Mouse (Mus musculus): ENCODE measurements at regions not wholly inside any gene's neighbourhood (a gene's known extent, or its start where the extent isn't known, plus 50 kb on each side); places are given as distances from the start of the nearest gene placed in this dataset.

DNA sequence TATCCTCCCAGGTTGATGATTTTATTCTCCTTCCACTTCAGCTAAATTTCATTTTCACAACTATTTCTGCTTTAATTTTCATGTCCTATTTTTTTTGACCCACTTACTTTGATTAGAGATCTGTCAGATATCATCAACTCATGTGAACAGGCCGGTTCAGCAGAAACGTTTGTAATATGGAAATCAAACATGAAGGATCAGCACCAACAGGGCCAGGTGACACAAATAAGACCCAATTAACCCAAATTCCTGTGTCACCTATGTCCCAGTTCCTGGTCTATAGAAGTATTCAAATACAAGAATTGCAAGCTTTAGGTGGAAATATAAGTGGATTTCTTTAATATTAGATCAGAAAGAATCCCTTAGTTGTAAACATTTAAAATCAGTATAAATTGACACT, 332.7 kb downstream of the 1700017N19Rik start:
- DNase-seq (ENCODE audit: low read depth), result no peak

DNA sequence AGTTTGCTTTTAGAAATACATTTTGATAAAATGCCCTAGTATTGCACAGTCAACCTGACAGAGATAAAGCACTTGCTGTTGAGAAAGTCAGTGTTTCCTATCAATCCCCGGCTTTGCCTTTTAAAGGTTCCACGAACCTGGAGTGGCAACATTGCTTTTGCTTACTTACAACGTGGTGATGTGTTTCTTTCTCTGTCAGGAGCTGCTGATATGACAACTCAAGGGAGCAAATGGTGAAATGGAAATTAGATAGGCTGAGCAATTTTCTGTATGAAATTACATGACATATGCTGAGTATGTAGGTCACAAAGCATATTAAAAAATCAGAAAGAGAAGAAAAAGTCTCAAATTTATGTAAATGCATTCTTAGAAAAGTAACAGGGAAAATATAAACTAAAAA, 336.8 kb downstream of the 1700017N19Rik start:
- DNase-seq (ENCODE audit: low read depth), result no peak

DNA sequence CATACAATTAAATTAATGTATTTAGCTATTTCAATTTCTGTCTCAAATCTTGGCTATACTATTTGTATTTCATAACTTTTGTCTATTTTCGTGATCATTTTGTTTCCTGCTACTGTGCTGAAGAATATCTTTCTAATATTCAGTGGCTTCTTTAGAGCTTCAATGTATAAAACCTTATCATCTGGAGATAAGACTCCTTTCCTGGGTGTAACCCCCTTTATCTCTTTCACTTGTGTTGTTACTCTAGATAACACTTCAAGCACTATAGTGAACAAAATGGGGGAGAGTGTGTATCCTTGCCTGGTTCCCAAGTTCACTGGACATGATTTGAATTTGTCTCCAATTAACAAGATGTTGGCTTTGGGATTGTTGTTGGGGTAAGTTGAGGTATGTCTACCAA, 341.5 kb downstream of the 1700017N19Rik start:
- no peak for DNase-seq (ENCODE audit: low read depth)

DNA sequence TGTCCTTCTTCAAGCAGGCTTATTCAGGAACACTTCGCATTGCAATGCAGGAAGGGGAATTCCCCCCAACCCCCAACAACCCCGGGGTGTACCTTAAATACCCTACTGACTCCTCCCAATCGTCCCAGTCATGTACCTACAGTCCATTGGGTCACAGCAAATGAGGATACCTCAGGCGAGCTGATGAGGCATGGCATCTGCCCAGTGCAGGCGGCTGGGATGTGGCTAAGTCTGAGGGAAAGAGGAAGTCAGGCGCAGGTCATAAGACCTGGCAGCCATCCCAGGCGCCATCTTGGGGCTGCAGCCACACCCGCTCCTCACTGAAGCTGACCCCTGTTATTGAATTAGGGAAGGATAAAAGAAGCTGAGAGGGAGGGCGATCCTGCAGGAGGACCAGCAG, 368.1 kb downstream of the 1700017N19Rik start:
- DNase-seq (ENCODE audit: low read depth), result no peak

DNA sequence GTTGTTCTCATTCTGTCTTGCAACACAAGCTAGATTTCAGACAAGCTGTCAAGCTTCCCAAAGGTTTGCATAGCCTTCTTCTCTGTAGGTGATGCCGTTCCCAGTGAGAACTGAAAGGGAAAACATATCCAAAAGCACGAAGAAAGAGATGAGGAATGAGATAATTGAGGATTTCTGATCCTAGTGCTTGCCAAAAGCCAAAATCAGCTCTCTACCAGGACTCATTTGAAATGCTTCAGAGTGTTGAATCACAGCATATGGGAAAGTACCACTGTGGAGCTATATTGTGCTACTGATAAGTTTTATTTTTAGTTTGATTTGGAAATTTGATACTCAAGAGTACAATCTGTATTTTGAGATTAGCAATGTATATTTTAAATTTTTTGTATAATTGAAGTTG, 413.2 kb downstream of the 1700017N19Rik start:
- no peak for DNase-seq (ENCODE audit: low read depth)

DNA sequence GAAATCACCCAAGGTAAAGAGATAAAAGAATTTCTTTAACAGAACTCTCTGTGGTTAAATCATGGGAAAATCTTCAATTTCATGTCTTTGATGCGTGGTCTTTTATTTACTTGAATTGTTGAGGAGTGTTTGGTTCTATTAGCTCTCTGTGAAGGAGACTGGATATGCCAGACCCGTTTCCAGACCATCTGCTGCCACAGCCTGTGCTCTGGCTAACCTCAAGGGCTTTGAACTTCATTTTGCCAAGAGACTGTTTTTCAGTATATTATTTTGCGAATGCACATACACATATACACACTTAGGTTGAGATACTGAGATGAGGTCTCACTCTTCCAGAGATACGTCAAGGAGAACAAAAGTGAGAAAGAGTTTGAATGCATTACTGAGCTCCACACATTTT, 414.4 kb downstream of the 1700017N19Rik start:
- DNase-seq (ENCODE audit: low read depth), result no peak

DNA sequence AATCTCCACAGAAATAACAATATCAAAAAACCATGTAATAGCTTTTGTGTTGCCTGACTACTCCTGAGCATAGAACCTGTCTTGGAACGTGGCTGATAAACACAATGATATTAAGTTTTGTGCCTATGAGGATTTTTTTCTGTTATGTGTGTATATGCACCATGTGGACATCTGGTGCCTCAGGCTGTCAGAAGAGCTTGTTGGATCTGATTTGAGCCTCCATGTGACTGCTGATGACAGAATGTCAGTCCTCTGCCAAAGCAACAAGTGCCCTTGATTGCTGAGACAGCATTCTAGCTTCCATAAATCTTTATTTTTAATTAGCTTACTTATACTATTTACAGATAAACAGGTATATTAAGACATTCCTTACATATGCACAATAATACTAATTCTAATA, 425.1 kb downstream of the 1700017N19Rik start:
- no peak for DNase-seq (ENCODE audit: low read depth)

DNA sequence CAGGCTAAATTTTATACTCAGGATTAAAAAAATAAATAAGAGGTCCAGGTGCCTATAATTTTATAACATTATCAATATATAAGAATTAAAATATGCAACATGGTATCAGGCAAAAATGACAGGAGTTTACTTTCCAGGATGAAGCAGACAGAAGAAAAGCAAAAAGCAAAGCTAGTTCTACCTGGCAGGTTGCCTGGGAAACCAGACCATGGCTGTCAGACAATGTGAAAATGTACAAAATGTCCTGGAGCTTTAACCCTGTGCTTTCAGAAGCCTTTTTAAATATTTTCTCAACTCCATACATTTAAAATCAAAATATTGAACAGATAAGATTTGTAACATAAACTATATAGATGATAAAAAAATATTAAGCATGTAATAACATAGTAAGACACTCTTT, 448.3 kb downstream of the 1700017N19Rik start:
- no peak for DNase-seq (ENCODE audit: low read depth)

DNA sequence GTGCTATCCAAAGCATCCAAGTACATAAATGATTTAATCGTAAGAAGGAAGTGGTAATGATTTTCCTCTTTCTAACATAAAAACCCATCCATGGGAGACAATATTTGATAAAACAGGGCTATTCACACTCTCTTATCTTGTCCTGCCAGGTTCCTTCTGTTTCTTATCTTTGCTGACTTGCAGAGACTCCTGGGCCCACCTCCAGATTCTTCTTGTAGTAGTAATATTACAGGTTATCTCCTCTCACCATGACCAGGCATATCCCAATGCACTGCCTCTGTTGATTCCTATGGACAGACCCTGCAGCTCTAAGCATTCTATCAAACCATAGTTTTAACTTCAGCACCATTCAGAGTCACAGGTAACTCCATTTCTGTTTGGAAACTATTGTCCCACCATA, 448.8 kb downstream of the 1700017N19Rik start:
- DNase-seq (ENCODE audit: low read depth), result no peak

Data from naive thymus-derived CD4-positive, alpha-beta T cell, adult 2 months (primary cell).